Mouse (Mus musculus) frontal cortex, postnatal 36 days (tissue): ENCODE results near the gene Gsto2.
A peak's percentile ranks its signal among the peaks of the same experiment; 100 is the strongest.

Experiments
- DNase-seq, 2 experiments: peaks; one replicate each; pipeline ENCODE4 v3.0.0; 2022; ENCODE audit warnings: low spot score in 2 of 2

Gene Gsto2

GRCm38 (mm10) chr19:47857957-47858942 lies 7.1 kb upstream of the Gsto2 start:
- DNase-seq, result no peak

- DNase-seq, result no peak
Observed at GRCm38 (mm10) chr19:47859180-47859579, 6.2 kb upstream of the Gsto2 start.

GRCm38 (mm10) chr19:47862581-47862980 lies 2.8 kb upstream of the Gsto2 start:
- no peak for DNase-seq

GRCm38 (mm10) chr19:47864051-47864450 lies 1.3 kb upstream of the Gsto2 start:
- DNase-seq, result no peak

GRCm38 (mm10) chr19:47864721-47865120 lies 613 bp upstream of the Gsto2 start:
- no peak for DNase-seq

GRCm38 (mm10) chr19:47867628-47868175 lies 2.4 kb downstream of the Gsto2 start:
- no peak for DNase-seq

- no peak for DNase-seq
Observed at GRCm38 (mm10) chr19:47868951-47869350, 3.6 kb downstream of the Gsto2 start.

- DNase-seq, result no peak
Observed at GRCm38 (mm10) chr19:47869516-47869915, 4.2 kb downstream of the Gsto2 start.

- DNase-seq, result no peak
Observed at GRCm38 (mm10) chr19:47870102-47870666, 4.8 kb downstream of the Gsto2 start.

GRCm38 (mm10) chr19:47871515-47871914 lies 6.2 kb downstream of the Gsto2 start:
- no peak for DNase-seq

GRCm38 (mm10) chr19:47876252-47876651 lies 10.9 kb downstream of the Gsto2 start:
- DNase-seq, result no peak

- DNase-seq, result no peak
Observed at GRCm38 (mm10) chr19:47881538-47881937, 16.2 kb downstream of the Gsto2 start.

- peak; percentile 78 to 86 for DNase-seq
Observed at GRCm38 (mm10) chr19:47882151-47882881, 17.0 kb downstream of the Gsto2 start.

- no peak for DNase-seq
Observed at GRCm38 (mm10) chr19:47882882-47883254, 17.5 kb downstream of the Gsto2 start.

GRCm38 (mm10) chr19:47884296-47885085 lies 19.2 kb downstream of the Gsto2 start:
- no peak for DNase-seq

- no peak for DNase-seq
Observed at GRCm38 (mm10) chr19:47885191-47885743, 19.9 kb downstream of the Gsto2 start.

GRCm38 (mm10) chr19:47885886-47886285 lies 20.6 kb downstream of the Gsto2 start:
- no peak for DNase-seq

GRCm38 (mm10) chr19:47886617-47887016 lies 21.3 kb downstream of the Gsto2 start:
- DNase-seq, result no peak

- no peak for DNase-seq
Observed at GRCm38 (mm10) chr19:47887417-47887816, 22.1 kb downstream of the Gsto2 start.

- no peak for DNase-seq
Observed at GRCm38 (mm10) chr19:47888037-47888436, 22.7 kb downstream of the Gsto2 start.
